Mouse (Mus musculus) stomach, postnatal 0 days (tissue): ENCODE results near the gene Pkp4.

Source experiments
- CTCF ChIP-seq: IDR thresholded peaks from 2 replicates; pipeline ENCODE4 v1.5.1; 2016; ENCODE audit warnings: antibody characterized with exemption, low read depth, mild to moderate bottlenecking, moderate library complexity
- EP300 ChIP-seq: optimal IDR thresholded peaks from 2 replicates; pipeline ENCODE3; 2016; ENCODE audit warnings: antibody characterized with exemption

GRCm38 (mm10) chr2:59212846-59213245 is 52.2 kb downstream of the Pkp4 start:
- TF ChIP-seq EP300 (no peak), CTCF (no peak)
